Mouse (Mus musculus): Measurements from ENCODE around the gene Sf1. TPM values are rescaled to one million over a fixed set of nuclear protein-coding genes. Genes with fewer than 3 reads are reported as not detected.

The Sf1 gene
- polyA plus RNA-seq, 1 experiment from 2014 or later: 51.9 TPM

DNA sequence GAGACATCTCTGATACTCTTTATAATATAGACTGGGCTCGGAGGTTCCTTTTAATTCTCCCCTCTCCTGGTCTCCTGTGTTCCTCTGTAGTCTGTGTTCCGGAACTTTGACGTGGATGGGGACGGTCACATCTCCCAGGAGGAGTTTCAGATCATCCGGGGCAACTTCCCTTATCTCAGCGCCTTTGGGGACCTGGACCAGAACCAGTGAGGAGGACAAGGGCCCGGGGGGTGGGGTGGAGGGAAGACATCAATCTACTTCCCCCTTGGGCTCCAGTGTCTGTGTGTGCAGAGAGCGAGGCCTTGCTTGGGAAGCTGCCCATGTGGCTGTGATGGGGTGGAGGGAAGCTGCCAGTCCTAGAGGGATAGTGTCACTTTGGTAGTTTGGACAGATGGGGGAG, 45.3 kb downstream of the Sf1 start:
- H3K9ac ChIP-seq (ENCODE audit: low read depth, low read length): no peak overlapping the region
- H3K4me1 ChIP-seq (replicated peaks; ENCODE audit: control insufficient read depth, insufficient read depth, low read length): no peaks in the 10 kb centered on the region
- no peak overlapping the region for H3K27ac ChIP-seq (ENCODE audit: low read depth, low read length)
- H3K4me2 ChIP-seq (replicated peaks; ENCODE audit: low read depth): no peak overlapping the region
- H3K4me3 ChIP-seq (ENCODE audit: low read depth, low read length): no peak overlapping the region
- H3K27me3 ChIP-seq (replicated peaks; ENCODE audit: control insufficient read depth, insufficient read depth, low read length): no peaks in the 10 kb centered on the region
- no peaks in the 10 kb centered on the region; the same call in 1 of the 2 replicates for H3K36me3 ChIP-seq (ENCODE audit: control insufficient read depth, insufficient read depth)
- WGBS: 75% methylated on average over 8 of the region's 8 CpGs
- H3K9me3 ChIP-seq (ENCODE audit: control insufficient read depth): no peaks in the 10 kb centered on the region
- no peak for ATAC-seq
- no peak for TF ChIP-seq CTCF (IDR thresholded peaks at IDR 0.05; ENCODE audit: low read depth)

DNA sequence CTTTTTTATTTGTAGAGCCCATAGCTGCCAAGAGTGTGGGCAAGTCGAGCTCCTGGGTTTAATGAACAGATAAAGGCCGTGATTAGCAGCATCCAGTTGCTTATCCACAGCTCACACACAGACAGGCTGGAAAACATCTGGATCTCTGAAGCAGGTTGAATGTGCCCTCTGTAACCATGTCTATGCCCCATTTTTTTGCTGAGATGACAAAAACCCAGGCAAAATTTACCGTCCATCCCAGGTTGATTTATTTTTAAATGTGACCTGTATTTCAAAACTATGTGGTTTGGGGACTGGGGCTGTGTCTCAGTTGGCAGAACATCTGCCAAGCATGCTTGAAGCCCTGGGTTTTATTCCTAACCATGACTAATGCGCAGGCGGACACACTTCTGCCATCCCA, 45.7 kb downstream of the Sf1 start:
- ATAC-seq: no peak
- no peak overlapping the region for H3K27ac ChIP-seq (ENCODE audit: low read depth, low read length)
- H3K4me2 ChIP-seq (replicated peaks; ENCODE audit: low read depth): no peak overlapping the region
- H3K36me3 ChIP-seq (ENCODE audit: control insufficient read depth, insufficient read depth): no peaks in the 10 kb centered on the region; the same call in 1 of the 2 replicates
- TF ChIP-seq CTCF (IDR thresholded peaks at IDR 0.05; ENCODE audit: low read depth): no peak
- no peaks in the 10 kb centered on the region for H3K4me1 ChIP-seq (replicated peaks; ENCODE audit: control insufficient read depth, insufficient read depth, low read length)
- no peak overlapping the region for H3K9ac ChIP-seq (ENCODE audit: low read depth, low read length)
- no peaks in the 10 kb centered on the region for H3K9me3 ChIP-seq (ENCODE audit: control insufficient read depth)
- no peak overlapping the region for H3K4me3 ChIP-seq (ENCODE audit: low read depth, low read length)
- 74% methylated on average over 5 of the region's 5 CpGs for WGBS
- no peaks in the 10 kb centered on the region for H3K27me3 ChIP-seq (replicated peaks; ENCODE audit: control insufficient read depth, insufficient read depth, low read length)

GRCm38 (mm10) chr19:6409936-6410335, 46.4 kb downstream of the Sf1 start:
- H3K27ac ChIP-seq (ENCODE audit: low read depth, low read length): no peak overlapping the region
- H3K4me3 ChIP-seq (ENCODE audit: low read depth, low read length): no peak overlapping the region
- H3K4me2 ChIP-seq (replicated peaks; ENCODE audit: low read depth): no peak overlapping the region
- no peaks in the 10 kb centered on the region; the same call in 1 of the 2 replicates for H3K36me3 ChIP-seq (ENCODE audit: control insufficient read depth, insufficient read depth)
- H3K4me1 ChIP-seq (replicated peaks; ENCODE audit: control insufficient read depth, insufficient read depth, low read length): no peaks in the 10 kb centered on the region
- no peak for TF ChIP-seq CTCF (IDR thresholded peaks at IDR 0.05; ENCODE audit: low read depth)
- no peaks in the 10 kb centered on the region for H3K9me3 ChIP-seq (ENCODE audit: control insufficient read depth)
- no peak for ATAC-seq
- WGBS: 78% methylated on average over 5 of the region's 5 CpGs
- H3K9ac ChIP-seq (ENCODE audit: low read depth, low read length): no peak overlapping the region
- no peaks in the 10 kb centered on the region for H3K27me3 ChIP-seq (replicated peaks; ENCODE audit: control insufficient read depth, insufficient read depth, low read length)

GRCm38 (mm10) chr19:6412798-6413197, 49.3 kb downstream of the Sf1 start:
- Histone ChIP-seq H3K4me2 (replicated peaks; ENCODE audit: low read depth) (no peak overlapping the region), H3K9ac (ENCODE audit: low read depth, low read length) (no peak overlapping the region), H3K4me3 (ENCODE audit: low read depth, low read length) (no peak overlapping the region), H3K27me3 (replicated peaks; ENCODE audit: control insufficient read depth, insufficient read depth, low read length) (peaks cover 4% of the 10 kb centered on the region; the same call in 1 of the 2 replicates), H3K27ac (ENCODE audit: low read depth, low read length) (no peak overlapping the region), H3K4me1 (replicated peaks; ENCODE audit: control insufficient read depth, insufficient read depth, low read length) (no peaks in the 10 kb centered on the region), H3K36me3 (ENCODE audit: control insufficient read depth, insufficient read depth) (no peaks in the 10 kb centered on the region; the same call in 1 of the 2 replicates), H3K9me3 (ENCODE audit: control insufficient read depth) (no peaks in the 10 kb centered on the region)
- TF ChIP-seq CTCF (IDR thresholded peaks at IDR 0.05; ENCODE audit: low read depth): no peak
- no peak for ATAC-seq
- 52% methylated on average over 14 of the region's 14 CpGs for WGBS

- 55% methylated on average over 6 of the region's 6 CpGs for WGBS
Measured at GRCm38 (mm10) chr19:6415454-6415853, 52.0 kb downstream of the Sf1 start.

DNA sequence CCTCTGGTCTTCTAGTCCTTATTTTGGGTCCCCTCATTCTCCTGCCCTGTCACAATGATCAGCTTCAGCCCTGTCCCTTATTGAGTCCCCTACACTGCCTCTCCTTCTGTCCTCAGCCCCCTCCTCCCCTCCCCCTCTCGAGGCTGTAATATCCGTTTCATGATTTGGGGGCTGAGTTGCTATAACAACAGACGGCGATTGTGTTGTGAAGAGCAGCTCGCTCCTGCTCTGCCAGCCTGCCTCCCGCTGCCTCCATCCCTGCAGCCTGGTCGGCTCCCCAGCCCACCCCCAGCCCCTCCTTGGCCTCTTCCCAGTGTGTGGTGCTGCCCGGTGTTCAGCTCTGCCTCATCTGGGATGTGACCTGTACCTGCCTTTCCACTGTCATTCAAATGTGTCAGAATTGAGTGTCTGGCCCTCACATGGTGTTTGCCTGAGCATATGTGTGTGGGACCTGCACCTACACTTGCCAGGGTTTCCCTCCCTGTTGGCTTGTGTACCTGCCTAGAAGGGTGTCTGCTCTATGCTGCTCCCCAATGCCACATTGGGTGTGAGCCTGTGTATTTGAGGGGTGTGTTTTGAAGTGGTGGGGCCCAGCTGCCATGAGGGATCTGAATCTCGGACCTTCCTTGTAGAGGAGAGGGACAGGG, 52.8 kb downstream of the Sf1 start:
- Histone ChIP-seq H3K9me3 (ENCODE audit: control insufficient read depth) (no peaks in the 10 kb centered on the region), H3K9ac (ENCODE audit: low read depth, low read length) (no peak overlapping the region), H3K4me3 (ENCODE audit: low read depth, low read length) (no peak overlapping the region), H3K4me1 (replicated peaks; ENCODE audit: control insufficient read depth, insufficient read depth, low read length) (no peaks in the 10 kb centered on the region), H3K4me2 (replicated peaks; ENCODE audit: low read depth) (no peak overlapping the region), H3K27me3 (replicated peaks; ENCODE audit: control insufficient read depth, insufficient read depth, low read length) (peaks cover 37% of the 10 kb centered on the region), H3K27ac (ENCODE audit: low read depth, low read length) (no peak overlapping the region), H3K36me3 (ENCODE audit: control insufficient read depth, insufficient read depth) (no peaks in the 10 kb centered on the region)
- no peak for ATAC-seq
- TF ChIP-seq CTCF (IDR thresholded peaks at IDR 0.05; ENCODE audit: low read depth): no peak
- 28% methylated on average over 9 of the region's 9 CpGs for WGBS

More at GRCm38 (mm10) chr19:6415454-6415853, 52.0 kb downstream of the Sf1 start:
- H3K36me3 ChIP-seq (ENCODE audit: control insufficient read depth, insufficient read depth): no peaks in the 10 kb centered on the region; the same call in 1 of the 2 replicates
- no peaks in the 10 kb centered on the region for H3K4me1 ChIP-seq (replicated peaks; ENCODE audit: control insufficient read depth, insufficient read depth, low read length)
- H3K27me3 ChIP-seq (replicated peaks; ENCODE audit: control insufficient read depth, insufficient read depth, low read length): peaks cover 29% of the 10 kb centered on the region
- no peak for TF ChIP-seq CTCF (IDR thresholded peaks at IDR 0.05; ENCODE audit: low read depth)
- no peak for ATAC-seq
- no peak overlapping the region for H3K27ac ChIP-seq (ENCODE audit: low read depth, low read length)
- H3K4me3 ChIP-seq (ENCODE audit: low read depth, low read length): no peak overlapping the region
- no peaks in the 10 kb centered on the region for H3K9me3 ChIP-seq (ENCODE audit: control insufficient read depth)
- H3K9ac ChIP-seq (ENCODE audit: low read depth, low read length): no peak overlapping the region
- no peak overlapping the region for H3K4me2 ChIP-seq (replicated peaks; ENCODE audit: low read depth)

All from intestine, postnatal 0 days (tissue).